Mouse (Mus musculus): ENCODE data around the gene Asic1.
A peak's percentile ranks its signal among the peaks of the same experiment; 100 is the strongest.

Gene Asic1

DNA sequence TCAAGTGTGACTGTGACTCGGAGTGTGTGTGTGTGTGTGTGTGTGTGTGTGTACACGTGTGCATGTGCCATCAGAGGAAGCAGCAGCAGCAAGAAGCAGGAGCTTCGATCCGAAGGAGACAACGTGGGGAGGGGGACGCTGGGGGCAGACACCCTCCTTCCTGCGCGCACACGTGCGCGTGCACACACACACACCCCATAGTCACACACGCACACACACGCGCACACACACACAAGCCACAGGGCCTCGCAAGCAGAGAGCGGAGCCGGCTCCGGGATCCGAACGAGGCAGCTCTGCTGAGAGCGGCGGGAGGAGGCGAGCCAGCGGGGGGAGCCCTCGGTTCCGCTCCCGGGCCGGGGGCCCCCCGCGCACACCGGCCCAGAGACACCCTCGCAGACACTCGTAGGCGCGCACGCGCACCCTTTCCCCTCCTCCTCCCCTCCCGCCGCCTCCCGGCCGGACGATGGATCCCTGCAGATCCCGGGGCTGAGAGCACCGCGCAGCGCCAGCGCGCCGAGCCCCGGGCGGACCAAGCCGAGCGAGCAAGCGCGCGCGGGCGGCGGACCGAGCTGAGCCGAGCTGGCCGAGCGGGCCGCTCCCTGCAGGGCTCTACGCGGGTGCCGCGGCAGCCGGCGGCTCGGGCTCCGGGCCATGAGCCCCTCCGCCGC lies at the start of gene Asic1:
Asic1 (plus strand) TSS at position 215 of the 668 bp plus-strand sequence.
- peak; percentile 69 for DNase-seq (ENCODE audit: low spot score)

DNA sequence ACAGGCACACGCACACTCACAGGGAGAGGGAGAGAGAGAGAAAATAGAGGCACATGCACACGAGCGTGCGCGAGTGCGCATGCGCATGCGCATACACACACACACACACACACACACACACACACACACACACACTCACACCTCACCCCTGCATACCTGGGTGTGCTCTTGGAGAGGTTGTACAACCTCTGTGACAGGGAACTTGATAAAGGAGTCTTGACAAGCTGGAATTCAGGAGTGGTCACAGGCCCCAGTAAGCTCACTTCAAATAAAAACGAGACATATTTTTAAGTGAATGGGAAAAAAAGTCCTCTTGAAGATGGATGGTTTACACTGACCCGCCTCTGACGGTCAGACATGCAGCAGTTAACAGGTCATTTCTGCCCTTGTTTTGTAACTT lies 48.1 kb upstream of the Asic1 start:
- no peak for DNase-seq (ENCODE audit: low spot score)

DNA sequence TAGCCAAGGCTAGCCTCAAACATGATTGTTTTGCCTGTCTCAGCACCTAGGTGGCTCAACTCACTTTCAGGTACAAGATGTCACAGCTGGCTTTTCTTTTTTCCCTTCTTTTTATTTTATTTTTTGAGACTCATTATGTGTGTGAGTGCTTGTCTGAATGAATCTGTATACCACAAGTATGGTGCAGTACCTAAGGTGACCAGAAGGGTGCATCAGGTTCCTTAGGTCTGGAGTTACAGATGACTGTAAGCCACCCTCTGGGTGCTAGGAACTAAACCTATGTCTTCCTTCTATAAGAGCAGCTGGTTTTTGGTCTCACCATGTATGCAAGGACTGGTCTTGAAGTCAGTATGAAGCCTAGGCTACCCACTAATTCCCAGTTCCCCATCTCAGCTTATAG lies 38.5 kb upstream of the Asic1 start:
- peak; percentile 57 for DNase-seq (ENCODE audit: low spot score)

DNA sequence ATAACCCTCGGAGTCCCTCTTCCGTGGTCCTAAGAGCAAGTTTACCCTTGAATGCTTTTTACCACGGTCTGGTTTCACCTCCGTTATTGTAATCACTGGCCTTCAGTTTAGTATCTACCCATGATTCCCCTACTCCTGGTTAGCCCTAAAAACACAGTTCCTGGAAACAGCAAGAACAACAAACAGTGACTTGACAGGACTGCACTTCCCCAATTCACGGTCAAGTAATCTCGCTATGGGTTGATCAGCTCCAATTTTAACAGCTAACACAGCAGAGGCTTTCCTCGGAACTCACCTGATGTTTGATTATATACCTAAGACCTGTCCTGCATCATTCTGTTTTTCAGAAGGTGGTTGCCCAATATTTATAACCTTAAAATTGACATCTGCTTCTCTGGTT lies 35.5 kb upstream of the Asic1 start:
- DNase-seq (ENCODE audit: low spot score), result no peak

DNA sequence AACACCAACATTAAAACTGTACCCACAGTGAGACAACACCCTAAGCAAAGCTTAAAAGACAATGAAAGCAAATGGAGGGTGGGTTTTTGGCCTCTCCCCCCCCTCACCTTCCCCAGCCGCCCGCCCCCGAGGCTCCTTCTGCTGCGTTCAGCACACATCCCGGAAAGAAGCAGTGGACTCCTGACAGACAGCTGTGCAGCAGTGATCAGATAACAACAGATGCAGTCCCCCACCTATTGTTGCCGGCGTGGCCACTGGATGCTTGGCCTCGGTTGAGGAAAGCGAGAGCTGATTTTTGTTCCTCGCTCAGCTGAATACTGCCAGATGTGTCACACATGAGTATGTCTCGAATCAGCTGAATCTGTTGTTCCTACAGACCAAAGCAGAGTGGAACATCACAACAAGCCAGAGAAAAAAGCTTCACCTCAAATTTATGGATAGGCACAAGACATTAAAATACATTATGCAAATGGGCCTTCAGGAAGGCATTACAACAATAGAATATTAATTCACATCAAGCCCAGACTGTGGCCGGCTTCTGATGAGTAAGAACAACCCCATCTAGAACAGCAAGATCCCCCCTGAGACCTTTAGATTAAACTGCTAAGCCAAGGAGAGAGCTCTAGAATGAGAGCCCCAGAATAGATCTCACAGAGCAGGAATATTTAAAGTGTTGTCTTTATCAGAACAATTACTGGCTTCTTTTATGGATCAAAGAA lies 32.6 kb upstream of the Asic1 start:
- no peak for DNase-seq (ENCODE audit: low spot score)

DNA sequence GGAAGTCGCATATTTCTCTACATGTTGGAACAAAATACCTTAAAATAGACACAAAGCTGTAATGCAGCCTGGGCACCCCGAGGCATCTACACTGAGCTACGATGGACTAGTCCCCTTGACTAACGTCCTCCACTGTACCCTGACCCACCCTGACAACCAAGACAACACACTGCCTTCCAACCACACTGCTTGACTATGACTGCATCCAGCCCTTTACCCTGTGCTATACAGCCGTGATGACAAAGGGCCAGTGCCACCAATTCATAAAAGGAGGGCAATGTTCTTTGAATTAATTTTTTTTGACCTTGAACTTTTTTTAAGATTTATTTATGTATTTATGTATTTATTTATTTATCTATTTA lies 32.1 kb upstream of the Asic1 start:
- DNase-seq (ENCODE audit: low spot score), result no peak

DNA sequence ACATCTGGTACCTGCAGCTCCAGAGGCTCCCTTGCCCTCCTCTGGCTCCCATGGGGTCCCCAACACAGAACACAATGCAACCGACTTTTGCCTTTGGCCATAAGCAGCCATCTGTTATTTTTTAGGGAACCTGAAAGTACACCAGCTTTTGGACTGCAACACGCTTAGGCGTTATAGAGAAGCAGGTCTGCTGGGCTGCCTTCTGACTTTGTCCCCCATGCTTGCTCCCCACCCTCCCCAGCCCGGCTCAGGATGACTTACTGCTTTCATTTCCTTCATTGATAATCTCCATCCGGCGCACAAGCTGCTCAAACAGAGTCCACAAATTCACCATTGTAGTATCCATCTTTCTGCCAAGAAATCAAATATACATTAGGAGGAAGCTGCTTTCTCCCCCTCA lies 27.5 kb upstream of the Asic1 start:
- DNase-seq (ENCODE audit: low spot score), result no peak

DNA sequence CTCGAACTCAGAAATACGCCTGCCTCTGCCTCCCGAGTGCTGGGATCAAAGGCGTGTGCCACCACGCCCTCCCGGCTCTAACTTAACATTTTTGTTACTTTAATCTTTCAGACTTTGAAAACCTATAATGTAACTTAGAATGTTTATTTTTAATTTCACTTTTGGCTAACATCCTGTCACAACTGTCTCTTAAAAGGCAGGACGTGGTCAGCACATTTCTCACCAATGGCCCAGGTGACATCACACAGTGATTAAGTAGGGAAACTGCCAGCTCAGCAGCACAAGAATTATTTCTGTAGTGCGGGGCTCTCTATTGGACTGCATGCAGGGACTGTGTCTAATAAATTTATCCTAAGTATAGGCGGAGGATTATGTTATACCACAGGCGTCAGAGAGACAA lies 26.3 kb upstream of the Asic1 start:
- no peak for DNase-seq (ENCODE audit: low spot score)

DNA sequence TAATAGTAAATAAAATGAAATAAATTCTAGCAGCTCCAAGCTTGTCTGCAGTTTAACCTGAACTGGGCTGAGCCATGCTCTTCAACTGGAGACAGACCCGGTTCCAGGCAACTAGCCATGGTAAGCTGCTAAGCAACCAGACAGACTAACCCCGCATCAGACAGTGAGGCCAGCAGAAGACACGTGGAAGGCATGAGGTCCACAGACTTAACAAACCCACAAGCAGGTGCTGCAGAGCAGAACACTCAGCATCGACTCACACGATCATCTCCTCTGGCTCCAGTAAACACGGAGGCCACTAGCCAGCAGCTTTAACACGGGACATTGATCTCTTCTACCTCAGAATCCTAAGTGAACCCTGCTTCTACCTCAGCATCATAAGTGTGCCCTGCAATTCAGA lies 25.4 kb upstream of the Asic1 start:
- no peak for DNase-seq (ENCODE audit: low spot score)

DNA sequence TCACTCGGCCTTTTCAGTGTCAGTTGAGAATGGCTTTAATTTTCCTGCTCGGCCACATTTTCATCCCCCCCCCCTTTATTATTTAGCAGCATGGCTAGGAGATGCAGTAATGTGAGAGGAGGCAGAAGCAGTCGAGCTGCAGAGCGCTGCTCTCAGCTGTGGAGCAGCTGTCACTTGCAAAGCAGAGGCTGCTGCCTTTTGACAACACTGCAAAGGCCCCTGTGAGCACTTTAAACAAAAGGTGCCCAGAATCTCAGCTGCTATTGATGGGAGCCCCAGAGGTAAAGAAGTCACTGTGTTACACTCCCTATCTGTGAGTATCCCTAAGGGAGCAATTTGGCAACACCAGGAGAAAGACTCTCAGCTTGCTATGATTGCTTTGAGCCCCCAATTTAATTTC lies 21.8 kb upstream of the Asic1 start:
- no peak for DNase-seq (ENCODE audit: low spot score)

DNA sequence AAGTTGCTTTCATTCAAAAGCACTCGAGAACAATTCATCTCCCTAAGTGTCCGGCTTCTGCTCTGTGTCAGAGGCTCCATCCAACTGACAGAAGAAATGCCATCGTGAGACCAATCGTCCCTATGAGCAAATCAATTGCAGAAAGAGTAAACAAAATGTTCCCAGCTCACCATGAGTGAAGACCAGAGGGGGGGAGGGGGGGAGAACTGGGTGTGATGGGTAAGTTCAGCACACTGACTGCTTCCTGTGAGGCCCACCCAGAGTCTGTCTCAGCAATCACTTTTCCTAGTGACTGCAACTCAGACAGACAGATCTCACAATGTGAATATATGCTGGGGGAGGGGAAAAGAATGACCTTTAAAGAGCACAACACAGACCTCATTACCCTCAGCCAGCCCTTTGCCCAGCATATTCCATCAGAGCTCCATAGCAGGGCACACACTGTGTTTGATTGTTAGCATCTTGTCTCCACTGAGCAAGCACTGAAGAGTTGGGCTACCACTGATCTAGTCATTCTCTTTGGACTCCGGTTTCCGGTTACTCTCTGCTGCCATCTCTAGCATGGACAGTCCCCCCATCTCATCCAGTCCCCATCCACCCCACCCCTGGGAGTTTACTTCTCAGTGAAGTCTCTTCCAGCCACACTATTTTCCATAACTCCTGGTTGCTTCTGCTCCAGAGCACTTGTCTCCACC lies 21.0 kb upstream of the Asic1 start:
- no peak for DNase-seq (ENCODE audit: low spot score)

DNA sequence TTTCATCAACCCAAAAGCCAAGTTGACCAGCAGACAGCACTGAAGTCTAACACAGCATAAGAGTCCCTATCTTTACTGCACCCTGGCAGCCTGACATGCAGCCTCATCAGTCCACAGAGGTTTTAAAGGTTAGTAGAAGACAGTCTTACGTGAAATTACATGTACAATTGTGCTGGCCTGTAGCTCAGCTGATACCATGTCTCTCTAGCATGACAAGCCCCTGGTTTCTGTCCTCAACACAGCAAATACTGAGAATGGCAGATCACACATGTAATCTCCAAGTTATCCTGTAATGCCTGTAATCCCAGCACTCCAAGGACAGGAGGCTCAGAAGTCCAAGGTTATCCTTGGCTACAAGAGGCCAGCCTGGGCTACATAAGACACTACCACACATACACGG lies 19.9 kb upstream of the Asic1 start:
- no peak for DNase-seq (ENCODE audit: low spot score)

DNA sequence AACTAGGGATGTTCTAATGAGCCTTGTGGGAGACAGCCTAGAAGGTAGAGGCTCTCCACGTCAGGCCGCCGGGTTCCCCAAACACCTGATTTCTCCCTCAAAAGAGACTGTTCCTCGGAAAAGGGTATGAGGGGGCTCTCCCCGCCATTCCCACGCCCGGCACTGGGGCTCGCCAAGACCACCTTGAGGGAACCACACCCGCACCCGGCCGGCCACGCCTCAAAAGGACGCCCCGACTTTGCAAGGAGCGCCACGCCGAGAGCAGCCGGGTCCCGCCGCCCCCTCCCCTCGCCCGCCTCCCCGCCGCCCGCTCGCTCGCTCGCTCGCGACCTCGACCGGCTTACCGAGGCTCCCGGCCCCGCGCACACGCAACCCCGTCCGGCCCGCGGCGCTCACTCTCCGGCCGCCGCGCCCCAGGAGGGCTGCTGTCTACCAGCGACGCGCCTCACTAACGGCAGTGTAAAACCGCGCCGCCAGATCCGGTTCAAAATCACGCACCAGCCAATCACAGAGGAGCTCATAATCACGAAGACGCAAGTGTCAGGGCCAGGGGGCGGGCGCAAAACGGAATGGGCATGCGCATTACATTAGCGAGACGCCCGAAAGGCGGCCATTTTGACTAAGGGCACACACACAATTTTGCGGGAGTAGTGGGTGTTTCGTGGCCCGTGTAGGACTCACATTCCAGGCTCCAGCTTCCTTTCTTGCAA lies 18.9 kb upstream of the Asic1 start, which contains the start of gene Racgap1:
Racgap1 (minus strand) TSS at position 494 of the 710 bp plus-strand sequence.
- DNase-seq (ENCODE audit: low spot score), result peak; percentile 99

DNA sequence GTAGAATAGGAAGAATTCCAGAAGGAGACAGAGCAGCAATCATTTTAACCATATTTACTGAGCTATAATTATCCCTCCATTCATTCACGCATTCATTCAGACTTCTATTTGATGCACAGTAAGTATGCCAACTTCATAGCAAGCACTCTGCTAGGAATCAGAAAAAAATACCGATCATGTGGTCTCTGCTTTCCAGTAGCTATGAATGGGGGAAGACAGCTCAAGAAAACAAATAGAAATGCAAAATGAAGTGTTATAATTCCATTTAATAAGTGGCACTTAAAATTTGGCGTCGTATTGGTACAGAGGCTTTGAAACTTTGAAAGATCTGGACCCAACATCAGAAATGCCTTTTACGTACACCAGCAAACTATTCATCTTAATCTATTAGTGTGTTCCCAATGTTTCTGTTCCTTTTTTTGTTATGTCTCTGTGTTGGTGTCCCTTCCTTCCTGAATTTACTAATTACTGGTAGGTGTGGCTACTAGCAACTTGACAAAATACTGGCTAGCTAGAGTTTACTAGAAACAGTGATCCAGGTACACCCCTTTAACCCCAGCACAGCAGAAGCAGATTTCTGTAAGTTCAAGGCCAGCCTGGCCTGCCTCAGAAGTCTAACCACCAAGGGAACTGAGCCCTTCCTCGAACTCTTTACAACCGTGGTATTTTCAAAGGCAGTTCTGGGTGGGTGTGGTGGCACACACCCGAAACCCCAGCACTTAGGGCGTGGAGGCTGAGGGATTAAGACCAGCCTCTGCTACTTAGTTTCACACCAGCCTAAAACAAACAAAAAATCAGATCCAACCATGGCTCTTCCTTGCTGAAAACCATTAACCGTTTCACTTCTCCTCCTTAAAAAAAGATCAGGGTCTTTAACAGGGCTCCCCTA lies 17.9 kb upstream of the Asic1 start:
- no peak for DNase-seq (ENCODE audit: low spot score)

DNA sequence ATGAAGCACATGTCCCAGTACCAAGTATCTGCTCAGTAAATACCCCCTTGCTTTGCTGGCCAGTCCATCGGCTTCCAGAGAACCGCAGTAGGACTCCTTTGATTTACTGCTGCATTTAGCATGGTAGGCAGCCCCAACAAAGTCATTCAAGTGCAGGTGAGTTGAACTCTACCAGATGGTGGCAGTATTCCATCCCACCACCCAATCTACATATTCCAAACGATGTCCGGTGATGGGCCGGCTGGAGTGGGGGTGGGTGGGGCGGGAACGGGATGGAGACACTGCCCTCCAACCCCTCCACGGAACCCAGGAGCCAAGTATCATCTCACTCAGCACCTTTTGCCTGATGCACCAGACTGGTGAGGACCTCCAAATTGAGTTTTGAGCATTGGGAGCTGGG lies 16.9 kb upstream of the Asic1 start:
- DNase-seq (ENCODE audit: low spot score), result peak; percentile 58

DNA sequence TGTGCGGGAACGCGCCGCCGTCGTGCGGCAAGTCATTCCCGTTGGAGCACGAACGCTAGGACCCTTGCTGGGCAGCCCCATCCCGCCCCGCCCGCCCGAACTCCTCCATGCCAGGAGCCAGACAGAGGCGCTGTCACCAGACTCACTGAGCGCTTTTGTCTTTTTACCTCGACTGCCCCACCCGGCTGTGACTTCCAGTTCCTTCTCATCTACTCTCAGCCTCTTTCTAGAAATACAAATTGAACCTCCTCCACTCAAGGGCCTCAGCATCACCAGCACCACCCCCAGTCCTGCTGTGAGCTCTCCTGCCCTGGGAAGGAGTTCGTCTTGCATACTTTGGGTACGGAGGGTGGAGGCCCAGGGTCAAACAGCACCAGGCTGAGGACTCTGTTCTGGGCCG lies 16.3 kb upstream of the Asic1 start:
- no peak for DNase-seq (ENCODE audit: low spot score)

DNA sequence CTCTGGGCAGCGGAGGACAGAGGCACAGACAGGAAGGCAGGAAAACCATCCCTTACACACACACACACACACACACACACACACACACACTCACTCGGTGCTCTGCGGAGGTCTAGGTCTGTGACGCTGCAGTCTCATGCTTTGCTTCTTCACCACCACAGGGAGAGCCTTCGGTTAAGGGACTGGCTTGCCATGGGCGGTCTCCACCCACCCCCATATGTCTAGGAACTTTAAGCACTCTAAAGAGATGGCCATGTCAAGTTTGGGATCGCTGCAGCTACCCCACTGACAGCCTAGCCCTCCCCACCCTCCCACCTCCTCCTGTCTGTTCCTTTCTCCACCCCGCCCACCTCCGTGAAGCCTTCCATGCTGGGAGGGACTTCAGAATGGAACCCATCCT lies 14.2 kb upstream of the Asic1 start:
- DNase-seq (ENCODE audit: low spot score), result no peak

DNA sequence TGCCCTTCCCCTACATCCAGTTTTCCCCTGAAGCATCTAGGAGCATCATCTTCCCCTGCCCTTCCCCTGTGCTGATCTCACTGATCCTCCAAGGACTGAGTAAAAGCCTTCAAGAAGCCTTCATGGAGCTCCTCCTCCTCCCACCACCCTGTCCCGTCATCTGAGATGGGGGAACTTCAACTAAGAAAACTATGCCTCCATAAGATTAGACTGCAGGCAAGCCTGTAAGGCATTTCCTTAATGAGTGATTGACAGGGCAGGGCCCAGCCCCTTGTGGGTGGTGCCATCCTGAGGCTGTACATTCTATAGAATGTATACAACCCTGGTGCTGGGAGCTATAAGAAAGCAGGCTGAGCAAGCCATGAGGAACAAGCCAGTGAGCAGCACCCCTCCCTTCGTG lies 11.7 kb upstream of the Asic1 start:
- no peak for DNase-seq (ENCODE audit: low spot score)

DNA sequence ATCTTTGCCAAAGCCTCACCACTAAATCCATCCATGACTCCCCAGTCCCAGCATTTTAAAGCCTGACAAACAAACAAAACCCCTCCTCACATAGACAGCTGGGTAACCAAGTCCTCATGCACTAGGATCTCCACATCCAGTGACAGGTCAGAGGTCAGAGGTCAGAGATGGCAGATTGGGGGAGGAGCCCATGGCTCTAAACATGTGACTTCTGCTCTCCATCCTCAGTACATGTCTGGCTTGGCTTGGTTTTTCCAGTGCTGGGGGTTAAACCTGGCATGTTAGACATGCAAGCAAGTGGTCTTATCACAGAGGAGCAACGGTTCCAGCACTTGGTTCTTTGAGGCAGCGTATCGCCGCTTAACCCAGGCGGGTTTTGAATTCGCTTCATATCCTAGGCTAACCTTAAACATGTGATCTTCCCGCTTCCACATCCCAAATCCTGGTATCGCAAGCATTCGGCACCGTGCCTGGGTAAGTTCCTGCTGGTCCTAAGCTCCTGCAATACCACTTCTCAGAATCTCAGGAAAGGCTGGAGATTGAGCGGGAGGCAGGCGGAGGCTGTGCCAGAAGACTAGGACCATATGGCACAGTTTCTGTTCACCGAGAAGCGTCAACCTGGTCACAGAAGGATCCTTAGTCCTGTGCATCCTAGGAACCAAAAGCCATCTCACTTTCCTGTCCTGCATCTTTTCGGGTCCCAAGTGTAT lies 8.9 kb upstream of the Asic1 start:
- no peak for DNase-seq (ENCODE audit: low spot score)

DNA sequence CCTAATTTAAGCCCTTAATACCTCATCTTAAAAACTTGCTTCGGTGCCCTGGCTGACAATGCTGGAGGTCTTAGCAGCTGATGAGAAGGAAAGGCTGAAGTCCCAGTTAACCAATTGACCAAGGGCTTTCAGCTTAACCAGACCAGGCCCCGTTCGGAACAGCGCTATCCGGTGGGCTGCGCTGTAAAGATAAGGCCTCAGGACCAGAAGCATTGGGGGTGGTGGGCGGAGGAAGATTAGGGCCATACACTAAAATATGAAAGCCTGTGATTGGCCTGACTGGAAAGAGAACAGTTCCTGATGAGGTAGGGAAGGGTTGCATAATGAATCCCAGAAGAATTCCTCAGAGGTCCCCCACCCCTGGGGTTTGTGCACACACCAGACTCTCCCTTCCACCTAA lies 7.8 kb upstream of the Asic1 start:
- no peak for DNase-seq (ENCODE audit: low spot score)

DNA sequence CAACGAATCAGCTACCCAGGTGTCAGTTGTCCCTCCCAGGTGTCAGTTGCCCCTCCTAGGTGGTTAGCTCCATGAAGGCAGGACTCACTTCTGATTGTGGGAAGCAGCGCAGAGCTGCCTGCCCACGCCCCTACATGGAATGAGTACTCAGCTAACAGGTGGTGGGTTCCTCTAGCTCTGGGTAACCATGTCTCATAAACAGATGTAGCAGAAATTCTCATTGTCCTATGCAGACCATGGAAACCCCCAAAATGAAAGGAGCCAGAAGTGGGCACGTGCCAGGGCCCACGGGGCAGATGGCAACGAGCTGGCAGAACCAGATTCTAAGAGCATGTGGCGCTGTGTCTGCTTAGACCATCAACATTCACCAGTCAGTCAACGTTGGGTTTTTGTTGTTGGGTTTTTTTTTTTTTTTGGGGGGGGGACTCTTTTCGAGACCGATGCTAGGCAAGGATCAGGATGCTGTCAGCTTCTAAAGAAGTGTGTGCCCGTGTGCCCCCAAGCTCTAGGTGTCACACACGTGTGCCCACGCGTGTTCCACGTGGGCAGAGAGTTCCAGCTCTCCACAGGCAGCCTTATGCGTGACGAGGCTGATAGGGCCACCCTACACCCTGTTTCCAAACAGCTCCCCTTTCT lies 6.1 kb upstream of the Asic1 start:
- no peak for DNase-seq (ENCODE audit: low spot score)

All from retina, embryonic 14.5 days (tissue).